Comparison of ENCODE assay signal across 15 mouse cellular contexts in the genomic region with DNA sequence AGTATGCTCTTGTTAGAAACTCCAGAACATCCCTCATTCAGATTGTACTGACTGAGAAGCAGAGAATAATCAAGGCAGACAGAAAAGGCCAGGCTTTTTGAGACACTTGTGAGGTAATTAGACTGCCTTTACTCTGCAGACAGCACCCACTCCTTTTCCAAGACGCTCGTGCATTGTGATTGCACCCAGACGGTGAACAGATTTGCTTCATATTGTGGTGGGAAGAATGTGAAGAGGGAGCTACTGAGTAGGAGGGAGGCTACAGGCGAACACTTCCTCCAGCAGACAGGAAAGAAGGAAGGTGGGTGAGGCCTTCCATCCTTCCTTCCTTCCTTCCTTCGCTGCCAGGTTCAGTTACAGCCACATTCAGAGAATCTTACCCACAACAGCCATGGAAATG.
DNase-seq lines count a peak whose midpoint lies in the region.
"Had no signal": no experiment of that assay in that cellular context is flagged by ENCODE, and none has a peak within 500 bp of the region (broad histone marks: within the 10 kb centered on the region; RNA-seq: fewer than 3 reads in every experiment).

No protein-coding gene starts in this region.

- DNase-seq in layer of hippocampus, adult 18-20 months (ENCODE audit: low spot score in 2 of 2): peak; percentile 41 to 64
- DNase-seq in layer of hippocampus, postnatal 25 days (ENCODE audit: extremely low spot score in 1 of 2, low spot score in 1 of 2): no peak
- DNase-seq in frontal cortex, adult 2 months (ENCODE audit: extremely low spot score in 1 of 2, low spot score in 1 of 2): peak; percentile 44 to 78
- DNase-seq in left cerebral cortex, adult 18-20 months (ENCODE audit: low spot score in 2 of 2): peak; percentile 18 to 66
- DNase-seq in right cerebral cortex, postnatal 25 days: peak; percentile 60
- no peak for DNase-seq in kidney, postnatal 10 days
- DNase-seq in yolk sac, embryonic 10.5 days (ENCODE audit: low spot score): no peak
- DNase-seq in adrenal gland, postnatal 4 days (ENCODE audit: low spot score in 2 of 2): no peak
- DNase-seq: adrenal gland, postnatal 10 days; cerebellum, adult 9-10 months; gastrocnemius, postnatal 14 days; heart, adult 2 months; kidney, adult 8-10 months; kidney, postnatal 36 days; thymus, postnatal 4 days had no signal

Comparison
In these comparisons a context has a peak if more than half of its experiments do, and no peak if none do; other contexts are left out.
1. DNase-seq: peak in layer of hippocampus, adult 18-20 months (2 of 2), frontal cortex, adult 2 months (2 of 2), left cerebral cortex, adult 18-20 months (2 of 2) and right cerebral cortex, postnatal 25 days (single experiment); none in layer of hippocampus, postnatal 25 days (0 of 2), kidney, postnatal 10 days (single experiment), yolk sac, embryonic 10.5 days (single experiment) and adrenal gland, postnatal 4 days (0 of 2).